Mouse (Mus musculus): ENCODE results near the gene Cog8.

DNA sequence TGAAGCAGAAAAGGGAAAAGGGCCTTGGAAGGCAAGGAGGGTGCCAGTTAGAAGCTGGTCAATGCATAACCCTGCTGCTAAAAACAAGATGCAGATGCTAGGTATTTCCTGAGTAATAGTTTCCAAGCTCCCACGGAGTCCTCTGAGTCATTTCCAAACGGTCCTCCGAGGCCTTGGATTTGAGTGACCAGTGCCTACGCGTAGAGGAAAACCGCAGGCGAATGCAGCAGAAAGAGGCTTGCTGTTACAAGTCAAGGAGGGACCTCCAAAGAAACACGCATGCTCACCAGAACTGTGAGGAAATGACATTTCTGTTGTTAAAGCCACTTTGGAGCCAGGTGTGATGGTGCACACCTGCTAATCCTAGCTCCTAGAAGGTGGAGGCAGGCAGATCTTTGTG lies 33.0 kb downstream of the Cog8 start:
- TF ChIP-seq MAX (IDR thresholded peaks at IDR 0.05; ENCODE audit: low read length) (no peak), USF2 (conservative IDR thresholded peaks at IDR 0.05; ENCODE audit: low read depth, low read length) (no peak), CTCF (conservative IDR thresholded peaks at IDR 0.05 in 1 of 2, IDR thresholded peaks at IDR 0.05 in 1 of 2; ENCODE audit: low read depth in 2 of 2, low read length in 2 of 2) (no peak), MXI1 (IDR thresholded peaks at IDR 0.05; ENCODE audit: low read depth, low read length) (no peak), EP300 (IDR thresholded peaks at IDR 0.05; ENCODE audit: low read length) (no peak), POLR2A (IDR thresholded peaks at IDR 0.05; ENCODE audit: low read depth, low read length) (no peak), MEF2A (IDR thresholded peaks at IDR 0.05; ENCODE audit: borderline replicate concordance, low read depth, low read length) (no peak), JUND (conservative IDR thresholded peaks at IDR 0.05; ENCODE audit: low read depth, low read length) (peak; percentile 46; the same call in 1 of the 2 replicates), NELFE (IDR thresholded peaks at IDR 0.05; ENCODE audit: low read depth, low read length) (no peak), RCOR1 (conservative IDR thresholded peaks at IDR 0.05; ENCODE audit: low read depth, low read length) (no peak)

Data from CH12.LX (cell line).